ENCODE assay signal across 12 mouse cellular contexts in genomic region chr11:47645911-47646310, GRCm38 (mm10).
"Had no signal": no experiment of that assay in that cellular context is flagged by ENCODE, and none has a peak within 500 bp of the region (broad histone marks: within the 10 kb centered on the region; RNA-seq: fewer than 3 reads in every experiment).

No protein-coding gene starts in this region.

- DNase-seq: gastrocnemius, adult 2 months; gastrocnemius, postnatal 10 days; gastrocnemius, postnatal 25 days; heart, adult 18-20 months; heart, postnatal 10 days; heart, postnatal 4 days; kidney, adult 18-20 months; kidney, adult 8-10 months; kidney, postnatal 14 days; kidney, postnatal 36 days; layer of hippocampus, adult 9-11 months; layer of hippocampus, postnatal 36 days had no signal
